Comparison of ENCODE assay signal across 17 mouse cellular contexts in genomic region chr6:48739780-48740055, GRCm38 (mm10). TPM values are rescaled to one million over a fixed set of nuclear protein-coding genes. Genes with fewer than 3 reads are reported as not detected.
DNase-seq lines count a peak whose midpoint lies in the region; ATAC-seq and TF ChIP-seq lines count a peak whose summit lies in the region.
"Had no signal": no experiment of that assay in that cellular context is flagged by ENCODE, and none has a peak within 500 bp of the region (broad histone marks: within the 10 kb centered on the region; RNA-seq: fewer than 3 reads in every experiment).

No protein-coding gene starts in this region.

- H3K9ac ChIP-seq in liver, adult 2 months (ENCODE audit: low read depth, low read length): no peak overlapping the region
- no peak overlapping the region for H3K9ac ChIP-seq in liver, postnatal 0 days (replicated peaks)
- H3K9ac ChIP-seq: embryonic facial prominence, embryonic 12.5 days; forebrain, embryonic 13.5 days had no signal

- peaks cover 34% of the 10 kb centered on the region for H3K27me3 ChIP-seq in heart, embryonic 10.5 days (ENCODE audit: insufficient read depth, poor library complexity, severe bottlenecking)
- H3K27me3 ChIP-seq in liver, adult 2 months (ENCODE audit: control insufficient read depth, insufficient read depth, low read length): no peaks in the 10 kb centered on the region
- H3K27me3 ChIP-seq in liver, postnatal 0 days (ENCODE audit: insufficient read depth, low read length): no peaks in the 10 kb centered on the region

- no peak overlapping the region for H3K27ac ChIP-seq in heart, embryonic 10.5 days
- H3K27ac ChIP-seq in liver, adult 2 months (replicated peaks; ENCODE audit: insufficient read depth, low read depth, low read length): peak overlapping the region; percentile 52; the same call in 1 of the 2 replicates
- H3K27ac ChIP-seq in brown adipose tissue, adult 24 weeks (replicated peaks; ENCODE audit: low read depth, low read length): peak overlapping the region; percentile 87
- no peak overlapping the region for H3K27ac ChIP-seq in liver, postnatal 0 days (ENCODE audit: low read depth)
- H3K27ac ChIP-seq: embryonic facial prominence, embryonic 12.5 days; forebrain, embryonic 13.5 days had no signal

- TF ChIP-seq POLR2A in liver, adult 2 months (IDR thresholded peaks at IDR 0.05; ENCODE audit: extremely low read depth, insufficient read depth, low read length): no peak

- TF ChIP-seq CTCF in liver, adult 2 months (IDR thresholded peaks at IDR 0.05; ENCODE audit: low read depth, low read length): no peak
- TF ChIP-seq CTCF in liver, postnatal 0 days (IDR thresholded peaks at IDR 0.05; ENCODE audit: low read depth): no peak

- H3K36me3 ChIP-seq in heart, embryonic 10.5 days: peaks cover 6% of the 10 kb centered on the region; the same call in 1 of the 2 replicates
- no peaks in the 10 kb centered on the region for H3K36me3 ChIP-seq in liver, adult 2 months (ENCODE audit: control insufficient read depth, insufficient read depth, low read length)
- no peaks in the 10 kb centered on the region for H3K36me3 ChIP-seq in liver, postnatal 0 days (replicated peaks; ENCODE audit: insufficient read depth, low read length)
- H3K36me3 ChIP-seq: embryonic facial prominence, embryonic 12.5 days had no signal

- H3K4me2 ChIP-seq in liver, postnatal 0 days (ENCODE audit: low read depth, low read length): peak overlapping the region; percentile 39
- H3K4me2 ChIP-seq: embryonic facial prominence, embryonic 12.5 days; forebrain, embryonic 13.5 days had no signal

- 0 out of 2 replicates have a peak overlapping the region, but pooled peaks have one; percentile 22 for H3K4me3 ChIP-seq in heart, embryonic 10.5 days
- H3K4me3 ChIP-seq in liver, adult 2 months (ENCODE audit: insufficient read depth, low read depth, low read length): peak overlapping the region; percentile 22
- peak overlapping the region; percentile 59 for H3K4me3 ChIP-seq in brown adipose tissue, adult 24 weeks (ENCODE audit: insufficient read depth, low read depth, low read length)
- H3K4me3 ChIP-seq in liver, postnatal 0 days (ENCODE audit: low read depth, low read length): peak overlapping the region; percentile 19
- H3K4me3 ChIP-seq: embryonic facial prominence, embryonic 12.5 days; forebrain, embryonic 13.5 days; myocyte had no signal

- DNase-seq in heart, embryonic 10.5 days (ENCODE audit: low spot score): peak; percentile 24
- DNase-seq in heart, postnatal 4 days: no peak
- no peak for DNase-seq in liver, adult 2 months (ENCODE audit: extremely low read depth, low read depth, low spot score)
- no peak for DNase-seq in liver
- DNase-seq in liver, postnatal 0 days: no peak
- no peak for DNase-seq in embryo, embryonic 10.5 days (ENCODE audit: low spot score)
- no peak for DNase-seq in c-Kit-positive CD71-positive TER-119-positive erythroid progenitor cells, embryonic 14.5 days (ENCODE audit: low spot score)
- DNase-seq: cerebellum, adult 9-10 months; gastrocnemius, postnatal 10 days; left cerebral cortex, postnatal 4 days had no signal

- no peak for ATAC-seq in liver, postnatal 0 days
- ATAC-seq: forebrain, embryonic 13.5 days; hindbrain, embryonic 16.5 days had no signal

- H3K9me3 ChIP-seq in heart, embryonic 10.5 days: no peaks in the 10 kb centered on the region
- no peaks in the 10 kb centered on the region for H3K9me3 ChIP-seq in liver, postnatal 0 days (ENCODE audit: low read length)
- H3K9me3 ChIP-seq: embryonic facial prominence, embryonic 12.5 days; forebrain, embryonic 13.5 days had no signal

- no peak for TF ChIP-seq EP300 in liver, postnatal 0 days (IDR thresholded peaks at IDR 0.05; ENCODE audit: low read depth)

- H3K79me2 ChIP-seq in liver, adult 2 months (ENCODE audit: control insufficient read depth, insufficient read depth, low read length): peaks cover 4% of the 10 kb centered on the region; the same call in 1 of the 2 replicates

- H3K4me1 ChIP-seq in heart, embryonic 10.5 days: peaks cover 19% of the 10 kb centered on the region
- peaks cover 6% of the 10 kb centered on the region for H3K4me1 ChIP-seq in liver, adult 2 months (ENCODE audit: control insufficient read depth, insufficient read depth, low read length)
- H3K4me1 ChIP-seq in brown adipose tissue, adult 24 weeks (ENCODE audit: control insufficient read depth, insufficient read depth, insufficient read length, low read length): peaks cover 12% of the 10 kb centered on the region
- H3K4me1 ChIP-seq in liver, postnatal 0 days (ENCODE audit: insufficient read depth): peaks cover 23% of the 10 kb centered on the region

- 81% methylated on average over 3 of the region's 3 CpGs for WGBS in heart, embryonic 10.5 days
- WGBS in liver, adult 2 months: 83% methylated on average over 3 of the region's 3 CpGs
- WGBS in liver, postnatal 0 days (ENCODE audit: insufficient replicate concordance): 50% methylated on average over 3 of the region's 3 CpGs

RNA-seq across cellular contexts. Expression of gene Gimap1, which starts 0.9 kb away (rescaled TPM):
- 14.6 and 19.0 TPM in 2 replicates for polyA plus RNA-seq in heart, embryonic 10.5 days (2016; fragmentation: Nextera tagmentation; extraction: Ambion mirVana)
- 10 to 100 TPM; 12.9 to 19.4 TPM for total RNA-seq in heart, postnatal 4 days (2021)
- 4.1 and 5.0 TPM in 2 replicates for total RNA-seq in liver, adult 2 months (2014; rRNA removed)
- 2.5 TPM in 2 replicates for polyA plus RNA-seq in liver, adult 2 months (2012; rRNA removed)
- 2.0 and 3.2 TPM in 2 replicates for polyA plus RNA-seq in brown adipose tissue, adult 24 weeks (2012; ENCODE audit: insufficient read depth, insufficient read length, missing spikeins)
- polyA plus RNA-seq in liver, postnatal 0 days (2015; fragmentation: Nextera tagmentation; extraction: Ambion mirVana): 9.2 and 10.0 TPM in 2 replicates
- total RNA-seq: MEL had no signal
- polyA plus RNA-seq: myocyte had no signal

RNA-seq across cellular contexts. Expression of gene Gimap5, which starts 6.3 kb away (rescaled TPM):
- polyA plus RNA-seq in heart, embryonic 10.5 days (2016; fragmentation: Nextera tagmentation; extraction: Ambion mirVana): 2.7 and 4.0 TPM in 2 replicates
- 10 to 100 TPM; 11.6 to 11.8 TPM for total RNA-seq in heart, postnatal 4 days (2021)
- 1.2 and 3.3 TPM in 2 replicates for total RNA-seq in liver, adult 2 months (2014; rRNA removed)
- polyA plus RNA-seq in liver, adult 2 months (2012; rRNA removed): 2.8 and 3.3 TPM in 2 replicates
- polyA plus RNA-seq in brown adipose tissue, adult 24 weeks (2012; ENCODE audit: insufficient read depth, insufficient read length, missing spikeins): 2.2 and 2.5 TPM in 2 replicates
- 4.7 and 5.9 TPM in 2 replicates for polyA plus RNA-seq in liver, postnatal 0 days (2015; fragmentation: Nextera tagmentation; extraction: Ambion mirVana)
- total RNA-seq: MEL had no signal
- polyA plus RNA-seq: myocyte had no signal

RNA-seq across cellular contexts. Expression of gene Gimap7, which starts 21.3 kb away (rescaled TPM):
- polyA plus RNA-seq in heart, embryonic 10.5 days (2016; fragmentation: Nextera tagmentation; extraction: Ambion mirVana): not detected in 2 replicates
- not detected for total RNA-seq in heart, postnatal 4 days (2021)
- total RNA-seq in liver, adult 2 months (2014; rRNA removed): 0.37 and 0.47 TPM in 2 replicates
- 0.19 and 0.35 TPM in 2 replicates for polyA plus RNA-seq in liver, adult 2 months (2012; rRNA removed)
- not detected in 2 replicates for polyA plus RNA-seq in brown adipose tissue, adult 24 weeks (2012; ENCODE audit: insufficient read depth, insufficient read length, missing spikeins)
- 0.59 and 0.65 TPM in 2 replicates for polyA plus RNA-seq in liver, postnatal 0 days (2015; fragmentation: Nextera tagmentation; extraction: Ambion mirVana)
- total RNA-seq: gastrocnemius, postnatal 10 days; left cerebral cortex, postnatal 4 days; MEL had no signal
- polyA plus RNA-seq: embryonic facial prominence, embryonic 12.5 days; forebrain, embryonic 13.5 days; hindbrain, embryonic 16.5 days; myocyte had no signal

RNA-seq across cellular contexts. Expression of gene Gm28053, which starts 21.3 kb away (rescaled TPM):
- 1.9 and 2.5 TPM in 2 replicates for polyA plus RNA-seq in heart, embryonic 10.5 days (2016; fragmentation: Nextera tagmentation; extraction: Ambion mirVana)
- total RNA-seq in heart, postnatal 4 days (2021): 1 to 10 TPM; 7.1 to 7.2 TPM
- total RNA-seq in liver, adult 2 months (2014; rRNA removed): not detected in 2 replicates
- not detected in 2 replicates for polyA plus RNA-seq in liver, adult 2 months (2012; rRNA removed)
- polyA plus RNA-seq in brown adipose tissue, adult 24 weeks (2012; ENCODE audit: insufficient read depth, insufficient read length, missing spikeins): not detected in 2 replicates
- 1.1 TPM in 1 of 2 replicates, not detected in the other for polyA plus RNA-seq in liver, postnatal 0 days (2015; fragmentation: Nextera tagmentation; extraction: Ambion mirVana)
- total RNA-seq: left cerebral cortex, postnatal 4 days; megakaryocyte-erythroid progenitor cell, adult 5-6 weeks; MEL had no signal
- polyA plus RNA-seq: embryonic facial prominence, embryonic 12.5 days; myocyte had no signal

RNA-seq across cellular contexts. Expression of gene Gimap3, which starts 30.9 kb away (rescaled TPM):
- 0.11 TPM in 1 of 2 replicates, not detected in the other for polyA plus RNA-seq in heart, embryonic 10.5 days (2016; fragmentation: Nextera tagmentation; extraction: Ambion mirVana)
- total RNA-seq in heart, postnatal 4 days (2021): under 1 TPM; 0.38 to 0.54 TPM
- total RNA-seq in liver, adult 2 months (2014; rRNA removed): 1.7 and 1.9 TPM in 2 replicates
- 1.5 and 3.1 TPM in 2 replicates for polyA plus RNA-seq in liver, adult 2 months (2012; rRNA removed)
- 0.75 and 0.79 TPM in 2 replicates for polyA plus RNA-seq in brown adipose tissue, adult 24 weeks (2012; ENCODE audit: insufficient read depth, insufficient read length, missing spikeins)
- polyA plus RNA-seq in liver, postnatal 0 days (2015; fragmentation: Nextera tagmentation; extraction: Ambion mirVana): 0.75 and 0.82 TPM in 2 replicates
- total RNA-seq: left cerebral cortex, postnatal 4 days; MEL had no signal
- polyA plus RNA-seq: embryonic facial prominence, embryonic 12.5 days; forebrain, embryonic 13.5 days; hindbrain, embryonic 16.5 days; myocyte had no signal

Comparison
In these comparisons a context has a peak if more than half of its experiments do, and no peak if none do; other contexts are left out.
1. H3K27ac ChIP-seq: peak in liver, adult 2 months (single experiment) and brown adipose tissue, adult 24 weeks (single experiment); none in heart, embryonic 10.5 days (single experiment) and liver, postnatal 0 days (single experiment).
2. Peak in every context shown above with its lines, with median percentiles within 50 percentile points of each other: H3K4me3 ChIP-seq.